Mouse (Mus musculus) urinary bladder, adult 2 months (tissue): ENCODE data around the gene Slc2a1. TPM values are rescaled to one million over a fixed set of nuclear protein-coding genes. Genes with fewer than 3 reads are reported as not detected.

Source experiments
- DNase-seq: peaks from one replicate; pipeline ENCODE4 v3.0.0; 2022; ENCODE audit warnings: low spot score
- polyA plus RNA-seq: library from polyadenylated mRNA; depleted of rRNA; stranded (reverse); fragments of >200 nt; gene quantifications from 2 replicates; pipeline ENCODE4 v1.2.3, GENCODE M21; 2012

Gene Slc2a1
- polyA plus RNA-seq, 1 experiment, result 36.2 TPM

DNA sequence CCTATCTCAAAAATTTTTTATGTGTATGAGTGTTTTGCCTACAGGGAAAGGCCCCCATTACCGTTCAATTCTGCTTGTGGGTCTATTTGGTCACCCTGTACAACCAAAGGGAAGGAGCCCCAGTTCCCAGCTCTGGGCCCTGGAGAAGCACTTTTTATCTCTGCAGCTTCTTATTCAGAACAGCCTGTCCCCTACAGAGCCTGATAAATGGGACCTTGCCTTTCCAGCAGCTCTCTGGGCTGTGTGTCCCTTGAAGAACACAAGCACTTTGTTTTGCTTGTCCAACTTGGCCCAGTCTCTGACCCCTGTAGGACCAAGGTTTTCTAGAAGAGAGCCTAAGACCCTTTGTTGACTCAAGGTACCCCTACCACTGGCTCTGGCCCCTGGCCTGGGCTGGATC lies 20.6 kb downstream of the Slc2a1 start:
- no peak for DNase-seq

DNA sequence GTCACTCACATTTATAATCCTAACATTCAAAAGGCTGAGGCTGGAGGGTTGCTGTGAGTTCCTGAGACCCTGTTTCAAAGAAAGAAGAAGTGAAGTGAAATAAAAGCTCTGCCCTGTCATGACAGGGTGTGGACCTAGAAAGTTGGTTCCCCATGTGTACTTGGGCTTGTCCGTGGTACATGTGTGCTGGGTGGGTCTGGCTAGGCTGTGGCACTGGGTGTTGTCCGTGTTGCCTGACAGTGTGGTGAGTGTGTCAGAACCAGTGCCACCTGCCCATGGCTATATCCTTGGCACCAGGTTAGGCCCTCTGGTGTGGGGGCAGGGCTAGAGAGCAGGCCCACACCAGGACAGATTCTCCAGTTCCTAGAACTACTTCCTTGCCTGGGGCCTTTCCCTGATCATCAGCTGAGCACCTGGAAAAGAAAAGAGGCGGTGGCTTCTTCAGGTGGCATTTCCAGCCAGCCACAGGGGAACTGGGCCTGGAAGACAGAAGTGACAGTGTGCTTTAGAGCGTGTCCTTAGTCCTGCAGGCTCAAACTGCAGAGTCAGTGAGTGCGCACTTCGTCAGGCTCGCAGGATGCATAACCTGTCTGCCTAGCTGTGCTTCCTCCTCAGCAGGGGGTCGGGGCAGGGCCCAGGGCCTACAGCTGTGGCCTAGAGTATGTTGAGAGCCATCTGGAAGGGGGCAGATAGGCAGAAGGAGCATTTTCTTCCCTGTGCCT lies 22.8 kb downstream of the Slc2a1 start:
- no peak for DNase-seq

DNA sequence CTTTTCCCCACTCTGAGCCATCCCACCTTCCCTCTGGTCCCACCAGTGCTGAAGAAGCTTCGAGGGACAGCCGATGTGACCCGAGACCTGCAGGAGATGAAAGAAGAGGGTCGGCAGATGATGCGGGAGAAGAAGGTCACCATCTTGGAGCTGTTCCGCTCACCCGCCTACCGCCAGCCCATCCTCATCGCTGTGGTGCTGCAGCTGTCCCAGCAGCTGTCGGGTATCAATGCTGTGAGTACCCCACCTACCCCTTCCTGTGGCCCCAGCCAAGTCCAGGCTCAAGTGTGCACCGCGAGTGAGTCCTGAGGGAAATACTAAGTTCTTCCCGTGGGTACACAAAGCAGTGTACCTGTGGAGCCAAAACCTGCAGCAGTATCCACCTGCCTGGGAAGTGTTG lies 24.8 kb downstream of the Slc2a1 start:
- DNase-seq, result no peak

DNA sequence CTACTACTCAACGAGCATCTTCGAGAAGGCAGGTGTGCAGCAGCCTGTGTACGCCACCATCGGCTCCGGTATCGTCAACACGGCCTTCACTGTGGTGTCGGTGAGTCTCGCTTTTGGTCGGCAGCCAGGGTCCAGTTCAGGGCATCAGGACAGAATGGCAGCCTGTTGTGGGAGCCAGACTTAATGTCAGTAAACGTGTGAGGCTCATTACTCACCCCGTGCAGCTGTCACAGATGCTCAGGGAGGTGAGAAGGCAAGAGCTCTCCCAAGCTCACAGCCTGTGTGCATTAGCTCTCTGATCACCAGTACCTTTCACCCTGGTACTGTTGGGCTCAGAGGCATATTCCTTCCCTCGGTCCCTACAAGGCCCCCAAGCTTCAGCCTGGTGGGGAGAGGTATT lies 25.3 kb downstream of the Slc2a1 start:
- DNase-seq, result no peak

DNA sequence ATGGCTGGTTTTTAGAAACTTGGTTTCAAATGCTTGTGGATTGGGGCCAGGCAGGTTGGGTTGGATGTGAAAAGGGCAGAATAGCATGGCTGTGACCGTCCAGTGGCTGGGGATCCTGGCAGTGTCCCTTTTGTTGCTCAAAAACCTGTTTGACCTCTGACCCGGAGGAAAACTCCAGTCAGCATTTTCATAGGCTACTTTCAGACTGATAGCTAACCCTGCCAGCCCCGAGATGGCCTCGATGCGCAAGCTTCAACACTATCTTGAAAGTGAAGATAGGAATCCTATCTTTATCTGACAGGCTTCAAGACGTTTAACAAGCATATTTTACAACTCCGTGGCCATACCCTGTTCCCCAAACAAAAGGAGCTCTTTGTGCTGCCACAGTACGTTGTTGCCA lies 28.8 kb downstream of the Slc2a1 start:
- no peak for DNase-seq

DNA sequence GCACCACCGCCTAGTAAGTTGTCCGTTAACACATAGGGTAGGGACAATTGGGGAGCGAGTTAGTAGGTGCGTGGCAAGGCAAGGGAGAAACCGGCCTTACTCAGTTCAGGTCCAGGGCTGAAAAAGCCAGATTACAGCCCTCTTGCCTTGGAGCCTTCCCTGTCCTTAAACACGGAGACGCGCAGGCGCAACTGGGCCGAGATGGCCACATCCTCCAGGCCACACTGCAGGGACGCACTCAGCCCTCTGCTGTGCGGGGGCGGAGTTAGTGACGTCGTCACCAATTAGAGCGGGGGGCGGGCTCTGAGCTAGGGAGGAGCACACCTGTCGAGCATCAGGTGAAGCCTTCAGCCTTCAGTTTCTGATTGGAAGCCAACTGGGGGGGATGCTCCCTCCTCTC lies 29.7 kb downstream of the Slc2a1 start:
- no peak for DNase-seq

DNA sequence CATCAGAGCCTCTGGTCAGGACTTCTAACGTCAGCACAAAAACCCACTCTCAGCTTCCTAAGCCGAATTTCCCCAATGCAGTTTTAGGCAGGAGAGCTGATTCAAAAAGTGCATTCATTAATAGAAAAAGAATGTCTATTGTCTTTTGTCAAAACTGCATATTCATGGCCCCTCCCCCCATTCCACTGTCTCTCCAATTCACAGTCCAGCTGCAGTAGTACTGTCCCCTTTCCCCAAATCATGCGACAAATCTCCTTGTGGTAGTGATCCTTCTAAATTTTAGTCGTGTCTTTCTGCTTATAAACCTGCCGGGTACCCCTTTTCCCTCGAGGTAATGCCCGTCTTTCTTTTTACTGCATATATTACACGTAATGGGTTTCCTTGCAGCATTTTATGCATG lies 30.3 kb downstream of the Slc2a1 start:
- DNase-seq, result no peak

DNA sequence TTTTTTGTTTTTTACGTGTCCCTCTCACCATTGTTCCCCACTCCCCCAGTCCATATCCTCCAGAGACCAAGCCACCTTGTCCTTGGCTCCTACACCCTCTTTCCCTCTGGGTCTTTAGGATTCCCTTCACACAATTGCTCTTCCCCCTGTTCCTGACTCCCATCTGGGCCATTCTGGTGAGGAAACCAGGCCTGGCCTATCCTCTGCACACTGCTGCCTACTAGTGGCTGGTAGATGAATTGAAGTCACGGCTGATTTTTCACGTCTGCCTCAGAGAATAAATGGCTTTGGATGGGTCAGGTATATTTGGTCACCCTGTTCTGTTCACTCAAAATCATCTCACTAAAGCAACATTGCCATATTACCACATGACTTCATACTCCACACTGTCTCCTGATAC lies 31.6 kb downstream of the Slc2a1 start:
- no peak for DNase-seq

DNA sequence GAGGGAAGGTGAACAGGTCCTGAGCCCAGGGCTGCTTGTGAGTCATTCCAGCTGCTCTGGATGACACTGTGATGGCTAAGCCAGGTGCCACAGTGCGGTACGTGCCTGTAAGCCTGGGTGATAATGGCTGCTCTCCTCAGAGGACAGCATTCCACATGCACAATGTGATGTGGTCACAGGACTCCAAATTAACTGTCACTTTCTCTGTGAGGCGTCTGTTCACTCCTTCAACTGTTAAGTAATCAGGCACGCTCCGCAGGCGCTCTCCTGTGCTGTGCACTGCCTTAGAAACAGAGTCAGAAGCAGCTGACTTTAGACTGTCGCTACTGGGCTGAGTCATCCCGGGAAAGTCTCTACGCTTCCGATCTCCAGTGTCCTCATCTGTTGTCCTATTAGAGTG lies 32.7 kb downstream of the Slc2a1 start:
- no peak for DNase-seq

DNA sequence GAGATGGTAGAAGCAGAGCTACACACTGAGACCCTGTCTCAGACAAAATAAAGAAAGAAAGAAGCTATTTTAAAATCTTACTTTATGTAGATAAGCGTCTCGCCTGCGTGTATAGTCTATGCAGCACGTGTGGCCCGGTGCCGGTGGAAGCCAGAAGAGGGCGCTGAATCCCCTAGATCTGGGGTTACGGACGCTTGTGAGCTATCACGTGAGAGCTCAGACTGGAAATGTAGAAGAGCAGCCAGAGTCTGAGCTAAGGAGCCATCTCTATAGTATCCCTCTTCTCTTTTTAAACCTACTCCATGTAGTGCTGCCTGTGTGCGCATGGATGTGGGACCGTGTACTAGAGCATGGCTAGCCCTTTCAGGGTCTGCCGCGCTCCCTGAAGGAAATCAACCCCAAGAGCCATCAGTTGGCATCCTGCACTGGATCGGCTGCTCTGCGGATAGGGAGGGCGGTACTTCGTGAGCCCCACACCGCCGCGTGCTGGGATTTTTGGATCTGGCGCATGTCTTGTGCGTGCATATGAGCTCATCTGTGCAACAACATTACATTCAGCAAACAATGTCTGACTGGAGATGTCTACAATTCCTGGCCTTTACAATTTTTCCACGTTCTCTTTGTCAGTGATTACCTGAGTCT lies 33.8 kb downstream of the Slc2a1 start:
- DNase-seq, result no peak

DNA sequence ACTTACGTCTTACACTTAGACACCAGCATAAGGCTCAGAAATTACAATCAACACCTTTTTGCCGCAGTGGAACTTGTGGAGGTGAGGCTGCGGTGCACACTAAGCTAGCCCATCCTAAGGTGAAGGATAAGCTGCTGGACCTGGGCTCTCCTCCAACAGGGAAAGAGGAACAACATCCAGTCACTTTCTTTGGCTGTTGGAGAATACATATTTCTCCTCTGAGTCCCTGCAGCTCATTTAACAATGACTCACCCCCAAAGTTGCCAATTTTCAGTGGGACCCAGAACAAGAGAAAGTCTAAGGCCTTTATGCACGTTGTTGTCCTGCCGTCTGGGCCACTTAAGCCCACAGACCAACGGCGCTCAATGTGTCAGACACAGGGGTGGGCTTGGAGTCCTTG lies 38.3 kb downstream of the Slc2a1 start:
- no peak for DNase-seq

DNA sequence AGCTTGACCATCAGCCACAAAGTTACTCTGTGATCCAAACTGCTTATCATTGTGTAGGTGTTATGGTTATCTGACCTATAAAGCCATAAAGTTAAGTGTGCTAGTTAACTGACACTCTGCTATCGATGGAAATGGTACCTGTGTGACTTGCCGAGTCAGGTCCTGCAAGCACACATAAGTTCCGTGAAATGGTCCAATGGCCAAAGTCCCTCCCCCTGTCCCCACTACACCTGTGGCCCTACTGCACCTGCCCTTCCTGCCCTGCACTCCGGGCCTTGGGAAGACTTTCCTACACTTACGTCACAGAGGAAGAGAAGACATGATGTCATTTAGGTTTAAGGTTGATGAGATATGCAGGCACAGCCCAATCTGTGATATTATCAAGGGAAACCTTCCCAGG lies 38.8 kb downstream of the Slc2a1 start:
- DNase-seq, result no peak

DNA sequence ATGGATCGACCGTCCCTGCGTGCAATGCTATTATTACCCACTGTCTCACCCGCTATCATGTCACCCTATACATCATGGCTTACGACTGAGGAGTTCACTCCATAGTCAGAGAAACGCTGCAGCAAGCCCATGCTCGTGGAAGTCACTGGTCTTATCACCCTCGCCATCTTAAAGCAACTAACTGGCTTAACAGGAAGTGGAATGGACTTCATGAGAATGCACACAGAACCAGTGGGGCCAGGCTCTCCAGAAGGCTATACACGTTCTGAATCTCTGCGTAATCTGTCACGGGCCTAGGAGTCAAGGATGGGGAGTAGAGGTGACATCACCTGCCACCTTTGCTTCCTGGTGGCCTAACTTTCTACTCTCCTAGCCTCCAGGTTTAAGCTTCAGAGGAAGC lies 40.2 kb downstream of the Slc2a1 start:
- no peak for DNase-seq

DNA sequence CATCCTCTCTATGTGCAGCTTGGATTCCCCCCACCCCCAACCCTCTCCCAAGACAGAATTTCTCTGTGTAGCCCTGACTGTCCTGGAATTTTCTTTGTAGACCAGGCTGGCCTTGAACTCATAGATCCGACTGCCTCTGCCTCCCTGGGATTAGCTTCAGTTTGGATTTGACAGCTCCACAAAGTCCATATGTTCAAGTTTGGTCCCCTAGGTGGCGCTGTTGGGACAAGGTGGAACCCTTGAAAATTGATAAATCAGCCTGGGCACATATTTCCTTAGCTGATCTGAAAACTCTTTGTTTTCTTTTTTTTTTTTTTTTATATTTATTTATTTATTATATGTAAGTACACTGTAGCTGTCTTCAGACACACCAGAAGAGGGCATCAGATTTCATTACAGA lies 48.7 kb downstream of the Slc2a1 start:
- no peak for DNase-seq

DNA sequence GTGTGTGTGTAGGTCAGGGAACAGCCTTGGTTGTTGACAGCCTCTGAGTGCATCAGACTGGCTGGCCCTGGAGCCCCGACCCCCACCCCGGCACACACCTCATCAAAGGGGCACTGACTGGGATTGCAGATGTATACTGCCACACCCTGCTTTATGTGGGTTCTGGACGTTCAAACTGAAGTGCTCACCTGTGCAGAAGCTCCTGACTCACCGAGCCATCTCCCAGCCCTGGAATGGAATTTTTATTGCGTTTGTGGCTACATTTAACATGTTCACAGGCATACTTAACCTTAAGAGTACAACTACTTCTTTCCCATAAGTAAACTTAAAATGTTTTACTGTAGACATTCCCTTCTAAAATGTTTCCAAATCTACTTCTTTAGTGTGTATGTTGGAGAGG lies 49.4 kb downstream of the Slc2a1 start:
- no peak for DNase-seq

DNA sequence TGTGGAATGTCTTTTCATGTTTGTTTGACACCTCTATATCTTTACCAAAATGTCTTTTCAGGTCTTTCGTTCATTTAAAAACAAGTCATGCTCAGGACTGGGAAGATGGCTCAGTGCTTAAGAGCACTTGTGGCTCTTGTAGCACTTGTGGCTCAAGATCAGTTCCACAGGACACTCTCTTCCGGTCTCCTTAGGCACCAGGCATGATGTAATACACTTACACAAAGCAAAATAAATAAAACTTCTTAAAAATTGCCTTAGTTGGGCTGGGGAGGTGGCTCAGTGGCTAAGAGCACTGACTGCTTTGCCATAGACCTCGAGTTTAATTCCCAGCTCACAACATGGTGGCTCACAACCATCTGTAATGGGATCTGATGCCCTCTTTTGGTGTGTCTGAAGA lies 52.8 kb downstream of the Slc2a1 start:
- DNase-seq, result no peak

DNA sequence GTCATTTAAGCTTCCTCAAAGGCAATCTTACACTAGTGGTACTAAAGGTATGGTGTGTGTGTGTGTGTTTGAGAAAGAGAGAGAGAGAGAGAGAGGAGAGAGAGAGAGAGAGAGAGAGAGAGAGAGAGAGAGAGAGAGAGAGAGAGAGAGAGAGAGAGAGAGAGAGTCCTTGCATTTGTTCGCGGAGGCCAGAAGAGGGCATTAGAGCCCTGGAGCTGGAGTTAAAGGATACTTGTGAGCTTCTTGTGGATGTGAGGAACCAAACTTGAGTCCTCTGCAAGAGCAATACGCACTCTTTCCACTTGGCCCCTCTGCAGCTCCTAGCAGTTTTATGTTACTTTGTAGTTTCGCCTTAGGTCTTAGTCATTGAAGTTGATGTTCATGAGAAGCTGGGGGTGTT lies 54.5 kb downstream of the Slc2a1 start:
- DNase-seq, result no peak

DNA sequence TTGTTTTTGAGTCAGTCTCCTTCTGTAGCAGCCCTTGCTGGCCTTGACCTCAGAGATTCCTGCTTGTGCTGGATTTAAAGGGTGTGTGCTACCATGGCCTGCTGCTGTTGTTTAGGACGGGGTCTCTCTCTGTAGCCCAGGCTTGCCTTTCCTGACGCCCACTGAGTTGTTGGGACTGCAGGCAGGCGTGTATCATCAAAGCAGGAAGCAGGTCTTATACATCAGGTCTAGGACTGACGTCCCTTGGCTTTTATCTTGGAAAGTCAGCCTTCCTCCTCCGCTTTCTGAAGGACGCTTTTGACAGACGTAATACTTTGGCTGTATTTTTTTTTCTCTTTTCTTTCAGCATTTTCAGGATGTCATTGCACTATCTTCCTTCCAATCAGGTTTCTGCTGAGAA lies 57.4 kb downstream of the Slc2a1 start:
- no peak for DNase-seq

DNA sequence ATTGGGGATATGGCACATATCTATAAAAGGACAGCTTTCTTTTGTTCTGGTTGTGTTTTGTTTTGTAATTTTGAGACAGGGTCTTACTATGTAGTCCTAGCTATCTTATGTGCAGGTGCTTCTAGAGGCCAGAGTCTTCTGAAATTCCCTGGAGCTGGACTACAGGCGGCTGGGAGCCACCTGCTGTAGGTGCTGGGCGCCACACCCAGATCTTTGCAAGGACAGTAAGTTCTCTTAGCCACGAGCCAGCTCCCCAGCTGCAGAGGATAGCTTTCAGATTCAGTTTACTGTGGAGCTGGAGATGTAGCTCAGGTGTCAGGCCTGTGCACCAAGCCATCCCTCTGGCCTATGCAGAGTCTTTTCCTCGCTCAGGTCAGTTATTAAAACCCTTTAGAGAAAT lies 58.6 kb downstream of the Slc2a1 start:
- no peak for DNase-seq

DNA sequence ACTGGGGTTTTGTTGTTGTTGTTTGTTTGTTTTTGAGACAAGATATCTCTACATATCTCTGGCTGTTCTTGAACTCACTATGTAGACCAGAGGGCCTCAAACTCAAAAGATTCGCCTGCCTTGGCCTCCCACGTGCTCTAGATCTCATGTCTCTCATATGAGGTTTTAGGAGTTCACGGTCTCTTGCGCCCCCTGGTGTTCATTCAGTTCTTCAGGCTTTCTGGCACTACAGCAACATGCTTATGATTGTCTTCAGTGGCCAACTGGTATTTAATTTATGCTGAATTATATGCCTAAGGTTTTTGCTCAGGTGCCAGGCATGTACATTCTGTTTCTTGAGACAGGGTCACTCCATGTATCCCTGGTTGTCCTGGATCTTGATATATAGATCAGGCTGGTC lies 59.2 kb downstream of the Slc2a1 start:
- DNase-seq, result peak; percentile 47

DNA sequence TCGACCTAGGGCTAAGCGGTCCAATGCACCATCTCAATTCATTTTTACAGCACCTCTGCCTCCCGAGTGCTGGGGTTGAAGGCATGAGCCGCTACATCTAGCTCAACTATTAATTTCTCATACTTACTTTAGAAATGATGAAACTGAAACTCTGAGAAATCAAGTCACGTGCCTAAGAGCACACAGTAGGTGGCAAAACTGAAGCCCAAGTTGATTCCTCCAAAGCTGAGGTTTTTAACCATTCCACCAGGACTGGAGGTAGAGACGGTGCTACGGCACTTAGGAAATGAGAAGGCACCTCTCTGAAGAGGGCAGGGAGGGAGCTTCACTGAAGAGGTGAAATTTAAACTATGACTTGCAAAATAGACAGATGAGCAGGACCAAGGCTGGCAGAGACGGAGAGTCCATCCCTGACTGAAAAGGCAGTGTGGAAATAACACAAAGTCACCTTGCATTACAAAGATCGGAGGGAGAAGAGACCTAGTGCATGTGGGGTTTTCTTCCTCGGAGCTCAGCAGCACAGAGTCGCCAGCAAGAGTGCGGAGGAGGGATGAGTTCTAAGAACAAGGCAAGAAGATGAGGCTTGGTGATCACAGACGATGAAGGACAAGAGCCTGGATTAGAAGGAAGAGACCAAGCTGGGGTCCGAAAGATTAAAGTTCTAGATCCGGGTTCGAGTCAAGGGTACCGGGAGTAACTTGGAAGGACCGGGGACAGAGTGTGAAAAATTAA lies 64.6 kb downstream of the Slc2a1 start:
- DNase-seq, result no peak

DNA sequence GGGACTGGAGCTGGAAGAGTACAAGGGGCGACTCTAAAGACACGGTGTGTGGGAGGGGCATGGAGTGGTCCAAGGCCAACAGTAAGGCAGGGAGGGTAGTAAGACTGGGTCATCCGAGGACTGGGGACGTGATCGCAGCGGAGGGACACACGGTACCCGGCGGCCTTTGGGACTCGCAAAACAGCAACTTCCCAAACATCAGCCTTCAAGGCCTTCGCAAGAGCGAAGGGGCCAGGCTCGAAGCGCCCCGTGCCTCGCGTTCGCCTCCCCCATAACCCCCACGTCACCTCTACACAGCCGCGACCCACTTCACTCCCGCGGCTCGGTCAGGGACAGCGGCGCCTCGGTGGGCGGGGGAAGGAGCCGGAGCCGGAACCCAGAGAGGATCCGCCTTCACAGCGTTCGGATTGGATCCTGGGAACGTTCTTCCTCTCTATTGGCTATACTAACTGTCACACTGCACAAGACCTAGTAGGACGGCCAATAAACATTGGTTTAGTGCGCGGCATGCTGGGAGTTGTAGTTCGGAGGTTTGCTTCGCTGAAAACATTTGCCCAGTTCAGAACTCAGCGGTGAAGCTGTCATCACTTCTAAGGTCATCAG lies 65.4 kb downstream of the Slc2a1 start, which contains the start of gene Zfp691:
TSS of gene Zfp691 (minus strand) at position 345 of the 603 bp plus-strand sequence.
- DNase-seq, result peak; percentile 82

DNA sequence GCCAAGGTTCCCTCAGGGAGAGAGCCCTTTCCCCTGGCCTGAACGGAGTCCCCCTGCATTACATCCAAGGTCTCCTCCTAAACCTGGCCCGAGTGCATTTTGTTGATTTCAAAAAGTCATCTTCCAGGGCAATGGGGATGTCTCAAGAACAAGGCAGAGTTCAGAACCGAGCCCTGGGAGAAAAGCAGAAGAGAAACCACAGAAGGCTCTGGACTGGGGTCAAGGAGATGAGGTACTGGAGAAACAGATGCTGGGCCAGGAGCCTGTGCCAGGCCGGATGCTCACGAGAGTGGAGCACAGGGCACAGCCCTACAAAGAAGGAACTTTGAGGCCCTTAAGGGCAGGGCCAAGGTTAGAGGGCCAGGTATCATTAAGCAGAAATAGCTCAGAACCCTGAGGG lies 69.2 kb downstream of the Slc2a1 start:
- DNase-seq, result no peak
